Mouse (Mus musculus): ENCODE data around the gene Lamc1. TPM values are rescaled to one million over a fixed set of nuclear protein-coding genes. Genes with fewer than 3 reads are reported as not detected.
"Not testable (repeated sequence)": the region's sequence is repeated elsewhere in the genome, so short reads cannot be mapped to it uniquely, and the experiment has no call there.

The Lamc1 gene
- 10 to 100 TPM; 25.3 to 34.8 TPM for total RNA-seq (2021)

DNA sequence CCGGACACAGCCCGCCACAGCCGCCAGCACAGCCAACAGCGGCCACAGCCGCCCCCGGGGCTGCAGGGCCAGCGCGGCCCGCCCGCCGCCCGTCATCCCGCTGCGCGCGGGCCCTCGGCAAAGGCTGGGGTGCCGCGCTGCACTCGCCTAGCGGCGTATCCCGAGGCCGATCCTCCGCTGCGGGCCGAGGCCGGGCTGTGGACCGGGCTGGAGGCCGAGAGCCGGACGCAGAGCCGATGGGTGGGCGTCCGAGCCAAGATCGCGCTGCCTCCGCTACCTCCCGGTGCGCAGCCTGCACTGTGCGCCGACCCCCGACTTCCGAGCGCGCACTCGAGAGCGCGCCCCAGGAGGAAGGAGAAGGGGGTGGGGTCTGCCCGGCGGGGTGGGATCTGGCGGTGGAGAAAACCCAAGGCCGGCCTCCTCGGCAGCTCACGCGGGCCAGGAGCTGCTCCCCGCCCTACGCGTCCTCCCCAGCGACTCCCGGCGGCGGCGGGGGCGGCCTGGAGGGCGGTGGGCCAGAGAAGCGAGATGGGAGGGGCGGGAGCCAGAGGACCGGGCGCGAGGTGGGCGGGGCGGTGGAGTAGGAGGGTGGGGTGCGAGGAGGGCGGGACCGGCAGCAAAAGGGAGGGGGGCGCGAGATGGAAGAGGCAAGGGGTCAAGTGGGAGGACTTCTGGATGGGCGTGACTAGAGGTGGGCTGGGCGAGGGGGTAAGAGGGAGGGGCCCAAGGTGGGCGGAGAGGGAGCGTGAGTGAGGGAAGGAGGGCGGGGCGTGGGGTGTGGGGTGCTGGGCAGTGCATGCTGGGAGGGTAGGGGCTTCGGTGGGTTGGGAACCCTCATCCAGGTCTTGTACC lies at the start of gene Lamc1:
TSS of gene Lamc1 (minus strand) at position 343 of the 852 bp plus-strand sequence.
- peak; percentile 84 to 86 for DNase-seq

DNA sequence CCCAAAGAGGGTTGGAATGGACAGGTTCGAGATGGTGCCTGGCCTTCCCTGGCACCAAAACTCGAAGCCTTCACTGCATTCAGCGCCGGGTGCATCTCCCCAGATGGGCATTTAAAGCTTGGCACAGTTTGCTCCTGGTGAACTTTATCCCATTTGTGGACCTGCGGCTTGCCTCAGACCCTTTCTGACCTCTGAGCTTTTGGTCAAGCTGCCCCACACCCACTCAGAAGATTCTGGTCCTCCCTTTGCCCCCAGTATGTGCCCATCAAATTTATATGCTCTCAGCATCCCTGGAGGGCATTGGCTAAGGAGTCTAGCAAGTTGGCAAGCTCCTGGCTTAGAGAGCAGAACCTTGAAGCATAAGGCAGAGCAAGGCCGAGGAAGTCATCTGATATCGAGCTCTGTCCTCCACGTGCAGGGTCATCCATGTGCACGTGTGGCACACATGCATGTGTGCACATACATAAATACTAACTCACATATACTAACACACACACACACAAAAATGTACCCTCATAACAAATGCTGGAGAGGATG lies 48.2 kb upstream of the Lamc1 start:
- no peak for DNase-seq

DNA sequence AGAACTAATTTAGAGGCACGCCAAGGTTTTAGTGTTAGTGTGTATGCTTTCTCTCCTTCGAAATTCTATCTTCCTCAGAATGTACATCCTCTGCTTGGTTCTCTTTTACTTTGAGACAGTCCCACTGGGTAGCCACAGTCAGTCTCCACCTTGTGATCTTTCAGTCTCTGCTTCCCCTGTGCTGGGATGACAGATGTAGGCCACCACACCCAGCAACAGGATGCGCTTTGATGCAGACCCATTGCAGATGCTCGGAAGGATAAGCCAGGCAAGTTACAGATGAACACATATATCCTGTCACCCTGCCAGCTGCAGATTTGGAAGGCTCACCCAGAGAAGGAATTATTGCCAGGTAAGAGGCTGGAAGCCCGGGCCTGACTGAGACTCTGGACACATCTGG lies 47.2 kb upstream of the Lamc1 start:
- DNase-seq: no peak

DNA sequence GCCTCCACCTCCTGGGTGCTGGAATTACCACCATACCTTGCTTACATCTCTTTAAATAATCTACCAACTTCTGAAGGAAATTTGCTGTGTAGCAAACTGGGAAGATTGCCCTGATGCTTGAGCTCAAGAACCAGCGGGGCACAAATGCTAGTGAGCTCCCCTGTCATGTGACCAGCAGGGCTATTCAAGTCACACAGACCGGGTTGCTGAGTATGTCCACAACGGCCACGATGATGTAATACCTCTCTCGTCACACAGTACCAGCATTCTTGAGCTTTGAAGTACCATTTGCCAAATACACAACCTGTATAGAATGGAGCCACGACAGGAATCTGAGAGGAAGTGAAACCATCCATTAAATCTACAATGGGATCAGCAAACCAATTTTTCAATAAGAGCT lies 46.0 kb upstream of the Lamc1 start:
- DNase-seq: no peak

DNA sequence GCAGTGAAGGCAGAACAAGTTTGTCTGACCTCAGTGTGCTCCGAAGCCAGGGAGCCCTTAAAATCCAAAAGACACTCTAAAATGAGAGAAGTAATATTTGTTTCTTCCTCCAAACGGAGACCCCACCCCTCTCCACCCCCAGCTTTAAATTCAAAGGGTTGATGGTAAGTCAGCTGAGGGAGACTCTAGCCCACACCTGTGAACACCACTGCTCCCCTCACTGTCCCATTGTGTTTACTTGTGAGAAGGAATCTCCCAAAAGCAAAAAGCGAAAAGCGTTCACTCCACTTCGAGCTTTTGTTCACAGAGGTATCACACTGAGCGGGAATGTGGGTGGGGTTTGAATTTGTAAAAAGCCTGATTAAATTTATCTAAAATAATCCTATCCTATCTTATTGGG lies 43.9 kb upstream of the Lamc1 start:
- no peak for DNase-seq

DNA sequence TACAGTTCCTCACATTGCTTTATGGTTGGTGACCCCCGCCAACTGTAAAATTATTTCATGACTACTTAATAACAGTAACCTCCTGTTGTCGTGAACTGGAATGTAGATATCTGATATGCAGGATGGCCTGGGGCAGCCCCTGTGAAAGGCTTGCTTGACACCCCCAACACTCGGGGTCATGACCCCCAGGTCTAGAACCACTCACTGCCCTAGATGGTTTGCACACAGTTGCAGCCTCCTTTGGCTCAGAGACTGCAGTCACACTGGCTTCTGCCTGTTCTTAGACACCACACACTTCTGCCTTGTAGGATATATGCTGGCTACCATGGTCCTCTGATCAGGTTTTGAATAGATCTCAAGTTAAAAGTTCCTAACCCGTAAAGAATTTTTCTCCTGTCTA lies 41.5 kb upstream of the Lamc1 start:
- no peak for DNase-seq

DNA sequence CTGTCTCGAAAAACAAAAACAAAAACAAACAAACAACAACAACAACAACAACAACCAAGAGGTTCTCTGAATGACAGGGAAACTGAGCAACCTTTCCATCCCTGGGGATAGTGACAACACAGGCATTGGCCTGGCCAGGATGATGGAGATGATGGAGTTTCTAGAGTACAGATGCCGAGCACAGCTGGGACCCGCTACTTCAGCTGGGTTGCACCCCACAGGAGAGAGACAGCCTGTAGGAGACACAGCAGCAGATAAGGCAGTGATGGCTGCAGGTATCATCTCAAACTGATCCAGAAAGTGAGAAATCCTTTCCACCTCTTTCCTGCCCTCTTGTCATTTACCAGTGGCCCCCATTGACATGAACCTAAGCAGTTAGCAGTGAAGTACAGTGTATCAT lies 39.3 kb upstream of the Lamc1 start:
- no peak for DNase-seq

DNA sequence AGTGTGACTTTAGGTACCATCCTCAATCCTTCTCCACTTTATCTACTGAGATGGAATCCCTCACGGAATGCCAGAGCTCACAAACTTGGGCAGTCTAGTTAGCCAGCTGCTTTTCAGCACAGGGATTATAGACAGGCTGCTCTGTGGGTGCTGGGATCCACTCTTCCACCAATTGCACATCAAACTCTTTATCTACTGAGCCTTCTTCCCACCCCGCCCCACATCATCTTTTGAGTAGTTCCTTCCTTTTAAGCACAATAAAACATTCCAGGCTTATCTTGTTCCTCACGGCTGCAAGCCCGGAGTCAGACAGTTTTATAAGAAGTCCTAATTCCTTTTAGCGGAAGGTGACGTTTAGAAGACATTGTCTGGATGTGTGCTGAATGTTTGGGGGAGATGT lies 36.4 kb upstream of the Lamc1 start:
- DNase-seq: no peak

DNA sequence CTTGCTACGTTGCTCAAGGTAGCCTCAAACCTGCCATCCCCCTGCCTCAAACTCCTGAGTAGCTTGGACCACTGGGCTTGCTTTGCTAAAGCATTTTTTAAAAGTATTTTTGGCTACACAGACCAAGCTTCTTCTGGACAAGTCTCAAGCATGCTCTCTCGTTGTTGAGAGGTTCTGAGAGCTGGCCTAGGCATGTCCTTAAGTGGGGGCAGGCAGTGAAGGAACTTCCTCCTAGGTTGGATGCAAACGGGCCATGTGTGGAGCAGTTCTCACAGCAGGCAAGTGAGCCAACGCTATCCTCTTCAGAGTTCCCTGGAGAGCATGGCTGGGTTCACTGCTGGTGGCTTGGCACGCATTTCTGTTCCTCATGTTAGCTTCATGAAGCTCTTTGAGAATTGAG lies 34.5 kb upstream of the Lamc1 start:
- DNase-seq: no peak

DNA sequence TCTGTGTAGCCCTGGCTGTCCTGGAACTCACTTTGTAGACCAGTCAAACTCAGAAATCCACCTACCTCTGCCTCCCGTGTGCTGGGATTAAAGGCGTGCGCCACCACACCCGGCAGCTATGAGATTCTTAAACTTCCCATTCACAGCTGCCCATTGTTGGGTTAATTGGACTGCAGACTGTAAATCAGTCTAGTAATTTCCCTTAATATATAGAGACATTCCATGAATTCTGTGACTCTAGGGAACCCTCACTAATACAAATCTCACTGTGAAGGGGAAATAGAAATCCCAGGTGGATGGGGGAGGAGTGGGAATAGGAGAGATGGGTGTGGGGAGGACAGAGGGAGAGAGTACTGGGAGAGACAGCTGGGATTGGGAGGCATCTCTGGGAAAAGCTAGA lies 29.3 kb upstream of the Lamc1 start:
- no peak for DNase-seq

DNA sequence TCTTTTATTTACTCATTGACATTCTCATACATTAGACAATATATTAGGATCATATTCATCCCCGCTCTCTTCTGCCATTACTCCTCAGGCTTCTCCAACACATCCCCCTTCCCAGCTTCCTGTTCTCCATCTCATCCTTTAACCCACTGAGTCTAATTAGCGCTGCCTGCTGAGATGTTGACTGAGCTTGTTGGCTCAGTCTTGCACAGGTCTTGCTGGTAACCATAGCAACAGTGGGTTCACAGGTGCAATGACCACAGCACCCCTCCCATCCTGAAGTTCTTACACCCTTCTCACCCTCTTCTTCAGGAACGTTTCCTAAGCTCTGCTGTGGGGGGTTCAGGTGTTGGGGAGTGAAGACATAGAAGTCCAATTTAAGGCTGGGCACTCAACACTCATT lies 28.0 kb upstream of the Lamc1 start:
- DNase-seq: no peak

DNA sequence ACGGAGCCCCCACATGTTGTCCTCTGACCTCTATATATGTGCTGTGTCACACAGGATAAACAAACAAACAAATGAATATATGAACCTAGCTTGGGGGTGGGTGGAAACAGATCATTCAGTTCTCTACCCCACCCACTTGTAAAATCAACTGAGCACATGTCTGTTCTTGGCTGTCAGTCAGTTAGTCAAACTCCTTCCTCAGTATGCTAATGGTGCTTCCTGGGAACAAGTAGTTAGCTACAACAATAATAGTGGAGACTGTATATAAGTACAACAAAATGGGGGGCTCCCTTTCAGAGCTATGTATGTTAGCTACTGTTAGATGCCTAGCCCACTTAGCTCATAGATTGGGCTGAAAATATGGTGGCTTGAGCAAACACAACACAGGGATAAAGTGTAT lies 24.6 kb upstream of the Lamc1 start:
- peak in 1 of 2 experiments; percentile 22 for DNase-seq

DNA sequence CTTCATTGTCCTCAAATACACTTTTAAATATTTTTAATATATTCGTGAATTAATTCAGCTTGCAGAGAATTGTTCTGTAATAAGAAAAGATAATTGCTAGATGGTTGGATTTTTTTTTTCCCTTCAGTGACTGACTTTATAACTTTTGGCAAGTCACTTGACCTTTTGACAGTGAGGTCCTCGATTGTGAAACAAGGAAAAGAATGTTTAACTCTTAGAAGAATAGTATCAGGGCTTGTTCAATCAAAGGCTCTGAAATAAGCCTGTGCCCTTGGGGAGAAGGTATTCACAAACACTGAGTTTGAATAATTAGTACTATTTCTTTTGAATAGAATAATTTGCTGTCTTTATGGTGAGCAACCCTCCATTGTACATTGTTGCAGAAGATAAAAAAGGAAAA lies 21.9 kb upstream of the Lamc1 start:
- no peak for DNase-seq

DNA sequence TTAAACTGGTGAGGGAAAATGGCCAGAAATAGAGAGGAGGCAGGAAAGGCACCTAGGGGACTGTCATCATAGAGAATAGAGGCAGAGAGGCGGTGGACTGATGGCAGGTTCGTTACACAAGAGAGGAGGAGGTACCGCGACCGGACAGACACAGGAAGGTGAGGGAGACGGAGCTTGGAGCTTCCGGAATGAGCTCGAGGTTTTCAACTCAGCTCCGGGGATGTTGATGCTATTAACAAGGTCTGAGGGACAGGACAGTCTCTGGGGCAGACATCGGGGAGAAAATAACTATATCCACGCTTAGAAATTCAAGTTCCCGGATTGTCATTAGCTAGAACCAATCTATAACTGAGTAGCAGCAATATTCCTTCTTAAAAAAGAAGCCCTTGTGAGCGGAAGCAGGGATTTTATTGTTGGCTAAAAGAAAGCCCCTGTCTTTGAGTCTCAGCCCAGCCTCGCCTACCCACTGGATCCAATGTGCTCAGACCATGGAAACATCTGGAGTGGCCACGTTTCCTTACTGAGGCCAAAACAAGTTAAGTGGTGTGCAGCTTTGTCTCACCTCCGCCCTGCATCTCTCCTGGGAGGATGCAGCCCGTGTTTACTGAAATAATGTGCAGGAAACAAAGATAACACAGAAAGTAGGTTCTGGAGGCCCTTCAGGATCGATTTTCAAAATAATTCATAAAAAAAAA lies 21.3 kb upstream of the Lamc1 start:
- DNase-seq: no peak

DNA sequence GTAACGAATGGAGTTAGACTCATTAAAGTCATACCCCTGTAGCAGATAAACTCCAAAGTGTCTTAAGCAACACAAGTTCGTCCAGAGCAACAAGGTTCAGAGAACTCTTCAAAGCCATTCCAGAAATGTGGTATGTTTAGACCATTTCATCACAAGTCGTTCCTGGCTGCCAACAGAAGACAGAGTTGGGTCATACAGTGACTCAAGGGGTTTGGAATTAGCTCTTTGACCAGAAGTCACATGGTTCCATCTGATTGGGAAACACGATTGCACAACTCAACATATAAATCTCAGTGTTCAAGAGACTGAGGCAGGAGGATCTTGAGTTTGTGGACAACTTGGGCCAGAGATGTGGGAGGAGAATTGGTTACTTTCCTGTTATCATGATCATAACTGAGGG lies 18.4 kb upstream of the Lamc1 start:
- no peak for DNase-seq

DNA sequence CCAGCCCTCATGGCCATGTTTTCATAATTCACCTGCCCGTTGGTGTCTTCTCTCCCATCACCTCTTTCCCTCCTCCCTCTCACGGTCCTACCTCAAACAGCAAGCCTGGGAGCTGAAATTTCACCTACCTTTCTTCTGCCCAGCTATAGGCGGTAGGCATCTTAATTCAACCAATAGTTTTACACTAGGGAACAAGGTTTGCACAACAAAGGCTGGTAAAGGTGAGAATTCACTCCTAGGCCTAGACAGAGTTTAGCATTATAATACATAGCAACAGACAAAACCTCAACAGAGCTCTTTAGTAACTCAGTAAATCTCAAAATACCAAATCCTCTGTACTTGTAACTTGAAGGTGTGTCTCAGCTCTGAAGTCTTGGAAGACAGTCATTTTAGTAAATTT lies 15.1 kb upstream of the Lamc1 start:
- no peak for DNase-seq

DNA sequence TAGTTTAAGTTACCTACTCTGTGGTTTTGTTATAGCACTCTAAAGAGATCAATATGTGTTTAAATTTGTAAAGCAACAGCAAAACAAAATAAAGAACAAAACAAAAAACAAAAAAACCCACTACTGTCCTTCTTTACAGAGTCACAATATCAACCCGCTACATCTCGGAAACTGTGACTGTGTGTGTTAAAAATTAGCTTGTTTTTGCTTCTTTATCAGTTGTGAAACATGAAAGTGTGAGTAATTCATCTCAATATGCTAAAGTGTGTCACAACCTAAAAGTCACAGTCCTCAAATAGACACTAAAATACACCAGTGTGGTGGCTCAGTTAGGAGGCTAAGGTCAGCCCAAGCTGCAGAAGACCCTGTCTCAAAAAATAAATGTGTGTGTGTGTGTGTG lies 14.5 kb upstream of the Lamc1 start:
- no peak for DNase-seq

DNA sequence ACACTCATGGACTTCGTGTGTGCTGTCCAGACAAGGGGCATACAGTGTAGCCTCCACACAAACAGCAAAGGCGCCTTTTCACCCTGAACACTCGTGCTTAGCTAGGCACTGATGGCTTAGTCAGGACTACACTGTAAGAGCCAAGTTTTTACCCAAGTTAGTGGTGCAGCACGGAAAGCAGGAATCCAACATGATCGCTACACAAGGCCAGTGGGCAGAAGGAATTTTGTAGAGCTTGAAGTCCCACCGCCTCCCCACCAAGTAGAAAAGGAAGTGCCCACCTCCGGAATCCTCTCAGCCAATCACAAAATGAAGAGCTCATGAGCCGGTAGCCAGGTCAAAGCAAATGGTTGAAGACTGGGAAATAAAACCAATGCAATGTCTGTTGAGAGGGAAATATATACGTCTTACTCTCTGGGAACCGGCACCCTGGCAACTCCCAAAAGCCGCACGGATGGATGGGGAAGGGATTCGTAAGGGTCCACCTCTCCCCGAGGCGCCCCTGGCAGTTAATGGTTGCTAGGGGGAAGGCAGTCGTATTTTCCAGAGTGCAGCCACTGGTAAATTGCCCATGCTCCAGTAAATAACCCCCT lies 13.2 kb upstream of the Lamc1 start:
- no peak for DNase-seq

DNA sequence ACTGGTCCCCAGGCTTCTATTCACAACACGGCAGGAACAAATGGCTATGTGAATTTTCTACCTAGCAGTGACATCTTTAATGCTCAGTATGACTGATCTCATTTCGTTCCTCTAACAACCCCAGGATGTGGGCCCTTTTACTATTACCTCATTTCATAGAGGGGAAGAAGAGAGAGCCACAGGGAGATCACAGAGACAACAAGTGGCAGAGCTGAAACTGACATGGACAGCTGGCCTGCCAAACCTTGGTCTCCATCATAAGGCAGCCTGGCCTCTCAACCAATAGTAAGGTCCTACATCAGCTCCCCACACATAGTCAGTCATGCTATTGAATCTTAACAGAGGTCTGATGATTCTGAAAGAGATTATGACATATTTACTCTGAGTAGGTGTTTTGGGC lies 12.4 kb upstream of the Lamc1 start:
- DNase-seq: no peak

DNA sequence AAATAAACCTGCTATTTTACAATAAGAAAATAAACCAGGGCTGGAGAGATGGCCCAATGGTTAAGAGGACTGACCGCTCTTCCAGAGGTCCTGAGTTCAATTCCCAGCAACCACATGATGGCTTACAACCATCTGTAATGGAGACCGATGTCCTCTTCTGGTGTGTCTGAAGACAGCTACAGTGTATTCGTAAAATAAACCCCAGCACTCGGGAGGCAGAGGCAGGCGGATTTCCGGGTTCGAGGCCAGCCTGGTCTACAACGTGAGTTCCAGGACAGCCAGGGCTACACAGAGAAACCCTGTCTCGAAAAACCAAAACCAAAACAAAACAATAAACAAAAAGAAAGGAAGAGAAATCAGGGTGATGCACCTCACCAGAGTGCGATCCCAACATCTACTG lies 2.9 kb upstream of the Lamc1 start:
- not testable (repeated sequence) for DNase-seq

DNA sequence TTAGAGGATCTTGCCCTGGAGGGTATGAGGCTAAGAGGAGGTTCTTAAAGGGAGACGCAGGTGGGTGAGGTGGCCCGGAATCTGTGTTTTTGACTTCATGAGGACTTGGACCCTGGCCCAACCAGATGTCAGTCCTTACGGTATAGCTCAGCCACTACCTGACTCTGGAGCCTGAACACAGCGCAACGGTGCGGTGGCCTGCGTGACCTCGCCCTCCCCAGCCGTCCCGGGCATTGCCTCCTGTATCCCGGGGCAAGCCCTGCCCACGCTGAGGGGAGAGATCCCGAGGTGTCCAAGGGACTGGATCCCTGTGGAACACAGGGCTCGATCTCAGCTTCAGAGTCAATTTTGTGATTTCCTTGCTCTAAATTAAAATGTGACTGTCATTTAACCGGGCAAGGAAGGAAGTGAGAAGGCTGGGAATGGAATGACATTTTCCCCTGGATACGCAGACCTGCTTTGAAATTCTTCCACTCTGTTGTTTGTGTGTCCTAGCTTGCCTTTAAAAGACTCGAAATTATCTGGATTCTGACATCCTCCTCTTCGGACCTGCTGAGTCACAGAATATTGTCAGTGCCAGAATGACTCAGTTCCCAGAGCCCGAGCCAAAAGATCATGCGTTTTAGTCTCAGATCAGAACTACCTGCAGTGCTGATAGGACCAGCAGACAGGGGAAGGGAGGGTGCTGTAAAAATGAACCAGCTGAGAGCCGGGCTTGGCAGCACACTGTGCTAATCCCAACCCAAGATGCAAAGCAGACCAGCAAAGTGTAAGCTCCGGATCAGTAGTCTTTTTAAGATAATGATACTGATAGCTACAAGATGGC lies 923 bp upstream of the Lamc1 start:
- DNase-seq: peak; percentile 27 to 32

DNA sequence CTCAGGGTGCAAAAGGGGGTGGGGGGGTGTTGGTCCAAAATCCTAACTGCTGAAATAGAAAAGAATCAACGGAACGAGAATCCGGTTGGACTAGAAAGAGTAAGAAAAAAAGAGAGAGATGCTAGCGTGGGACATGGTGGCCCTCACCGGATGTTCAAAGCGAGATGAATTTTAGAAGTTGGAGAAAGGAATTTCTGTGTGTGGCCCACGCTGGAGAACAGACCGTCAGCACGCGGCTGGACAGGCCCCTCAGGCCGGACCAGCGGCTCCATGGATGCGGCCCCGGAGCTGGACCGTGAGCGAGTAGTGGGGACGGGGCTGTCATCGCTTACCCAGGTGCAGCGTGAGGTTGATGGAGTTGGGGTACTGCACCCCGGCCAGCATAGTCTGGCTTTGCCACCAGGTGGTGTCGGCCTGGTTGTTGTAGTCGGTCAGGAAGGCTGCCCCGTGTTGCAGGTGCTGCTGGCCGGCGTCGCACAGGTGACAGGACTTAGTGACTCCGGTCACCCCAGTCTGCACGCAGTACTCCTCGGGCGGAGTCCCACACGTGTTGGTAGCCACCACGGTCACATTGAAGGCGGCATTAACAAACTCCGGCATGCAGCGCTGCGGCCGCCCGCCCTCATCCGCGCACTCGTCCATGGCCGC lies 666 bp downstream of the Lamc1 start:
- DNase-seq: peak in 1 of 2 experiments; percentile 45

Measured in layer of hippocampus, postnatal 36 days (tissue).